Mouse (Mus musculus): Measurements from ENCODE around the gene Clca1. TPM values are rescaled to one million over a fixed set of nuclear protein-coding genes. Genes with fewer than 3 reads are reported as not detected.

Clca1 gene
- polyA plus RNA-seq, 1 experiment from 2014 or later: not detected

DNA sequence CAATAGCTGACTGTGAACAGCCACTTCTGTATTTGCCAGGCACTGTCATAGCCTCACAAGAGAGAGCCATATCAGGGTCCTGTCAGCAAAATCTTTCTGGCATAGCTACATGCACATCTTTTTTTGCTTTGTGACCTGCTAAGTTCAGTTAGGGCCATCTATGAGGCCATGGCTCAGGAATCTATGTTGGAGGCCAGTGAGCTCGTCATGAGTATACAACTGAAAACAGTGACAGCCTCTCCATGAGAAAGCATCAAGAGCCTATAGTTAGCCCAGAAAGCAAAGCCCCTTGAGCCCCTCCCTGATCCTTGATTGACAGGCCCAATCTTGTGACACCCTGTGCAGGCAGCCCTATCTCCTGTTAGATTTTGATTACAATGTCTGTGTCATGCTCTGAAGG is 56.5 kb downstream of the Clca1 start:
- Histone ChIP-seq H3K36me3 (ENCODE audit: control insufficient read depth, insufficient read depth, low read length) (no peaks in the 10 kb centered on the region), H3K4me2 (replicated peaks; ENCODE audit: low read depth, low read length) (no peak overlapping the region), H3K4me1 (replicated peaks; ENCODE audit: control insufficient read depth, insufficient read depth, low read length) (no peaks in the 10 kb centered on the region), H3K4me3 (ENCODE audit: low read depth, low read length) (no peak overlapping the region), H3K9ac (ENCODE audit: low read depth, low read length) (no peak overlapping the region), H3K9me3 (ENCODE audit: control insufficient read depth, low read length) (no peaks in the 10 kb centered on the region), H3K27me3 (ENCODE audit: control insufficient read depth, insufficient read depth, low read length) (no peaks in the 10 kb centered on the region), H3K27ac (ENCODE audit: low read depth, low read length) (no peak overlapping the region)
- ATAC-seq (ENCODE audit: low FRiP score) (no peak), DNase-seq (ENCODE audit: low spot score) (no peak)
- WGBS: 69% methylated on average over 1 of the region's 1 CpGs

DNA sequence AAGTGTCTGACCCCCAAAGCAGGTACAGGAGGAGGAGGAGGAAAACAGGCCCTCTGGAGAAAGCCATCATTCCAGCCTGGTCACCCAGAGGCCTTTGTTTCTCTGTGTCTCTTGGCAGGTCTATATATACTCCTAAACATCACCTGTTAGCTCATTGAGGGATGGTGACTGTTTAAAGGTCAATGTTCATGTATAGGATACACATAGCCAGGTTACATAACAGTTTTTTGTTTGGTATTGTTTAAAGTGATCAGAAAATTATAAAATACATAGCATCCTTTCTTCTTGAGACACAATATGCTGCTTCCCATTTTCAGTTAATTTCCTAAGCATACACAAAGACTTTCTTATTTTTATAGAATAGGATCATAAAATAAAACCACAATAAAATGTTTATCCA is 57.6 kb downstream of the Clca1 start, which contains the start of gene Clca4a:
Clca4a (minus strand) TSS at position 101 of the 400 bp plus-strand sequence.
- Histone ChIP-seq H3K9me3 (ENCODE audit: control insufficient read depth, low read length) (no peaks in the 10 kb centered on the region), H3K4me2 (replicated peaks; ENCODE audit: low read depth, low read length) (no peak within 1 kb of the TSS), H3K27me3 (ENCODE audit: control insufficient read depth, insufficient read depth, low read length) (no peaks in the 10 kb centered on the region), H3K4me1 (replicated peaks; ENCODE audit: control insufficient read depth, insufficient read depth, low read length) (no peaks in the 10 kb centered on the region), H3K36me3 (ENCODE audit: control insufficient read depth, insufficient read depth, low read length) (no peaks in the 10 kb centered on the region), H3K9ac (ENCODE audit: low read depth, low read length) (no peak within 1 kb of the TSS), H3K4me3 (ENCODE audit: low read depth, low read length) (no peak within 1 kb of the TSS), H3K27ac (ENCODE audit: low read depth, low read length) (no peak within 1 kb of the TSS)
- ATAC-seq (ENCODE audit: low FRiP score) (no peak), DNase-seq (ENCODE audit: low spot score) (no peak)

DNA sequence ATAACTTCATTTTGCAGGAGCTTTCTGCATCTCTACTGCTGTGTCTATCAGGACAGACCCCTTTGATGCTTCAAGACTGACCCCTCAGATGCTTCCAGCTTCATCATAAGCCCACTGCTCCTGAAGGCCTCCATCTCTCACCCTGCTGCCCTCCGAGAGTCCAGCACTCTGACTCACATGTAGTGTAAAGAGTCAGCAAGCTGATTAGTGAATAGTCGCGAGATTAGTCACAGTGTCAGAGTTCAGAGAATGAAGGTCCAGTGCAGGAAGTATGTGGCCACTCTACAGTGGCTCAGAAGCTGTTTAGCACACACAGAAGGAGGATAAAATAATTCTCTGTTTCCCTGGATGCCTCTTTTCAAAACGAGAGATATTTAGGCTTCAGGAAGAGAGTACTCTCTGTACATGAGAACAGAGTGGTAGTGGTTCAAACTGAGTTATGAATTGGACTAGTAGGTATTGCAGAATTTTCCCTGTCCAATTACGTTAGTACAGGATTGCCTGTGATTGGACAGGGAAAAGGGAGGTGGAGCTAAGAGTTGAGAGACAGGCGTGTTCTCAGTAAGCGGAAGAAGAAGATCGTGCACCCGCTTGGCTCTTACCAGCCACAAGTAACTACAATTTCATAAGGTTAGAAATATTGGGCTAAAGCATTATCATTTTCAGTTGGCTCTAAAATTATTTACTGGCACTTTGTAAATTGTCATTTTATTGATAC is 60.9 kb downstream of the Clca1 start:
- DNase-seq (ENCODE audit: low spot score) (no peak), ATAC-seq (ENCODE audit: low FRiP score) (no peak)
- H3K4me2 ChIP-seq (replicated peaks; ENCODE audit: low read depth, low read length): no peak overlapping the region
- H3K36me3 ChIP-seq (ENCODE audit: control insufficient read depth, insufficient read depth, low read length): no peaks in the 10 kb centered on the region
- WGBS: 77% methylated on average over 9 of the region's 9 CpGs
- H3K27me3 ChIP-seq (ENCODE audit: control insufficient read depth, insufficient read depth, low read length): no peaks in the 10 kb centered on the region
- H3K4me3 ChIP-seq (ENCODE audit: low read depth, low read length): no peak overlapping the region
- H3K9ac ChIP-seq (ENCODE audit: low read depth, low read length): no peak overlapping the region
- H3K9me3 ChIP-seq (ENCODE audit: control insufficient read depth, low read length): no peaks in the 10 kb centered on the region
- H3K27ac ChIP-seq (ENCODE audit: low read depth, low read length): no peak overlapping the region
- H3K4me1 ChIP-seq (replicated peaks; ENCODE audit: control insufficient read depth, insufficient read depth, low read length): no peaks in the 10 kb centered on the region

- no peaks in the 10 kb centered on the region for H3K36me3 ChIP-seq (ENCODE audit: control insufficient read depth, insufficient read depth, low read length)
- DNase-seq (ENCODE audit: low spot score) (no peak), ATAC-seq (ENCODE audit: low FRiP score) (no peak)
- H3K4me1 ChIP-seq (replicated peaks; ENCODE audit: control insufficient read depth, insufficient read depth, low read length): no peaks in the 10 kb centered on the region
- H3K9ac ChIP-seq (ENCODE audit: low read depth, low read length): no peak overlapping the region
- H3K4me2 ChIP-seq (replicated peaks; ENCODE audit: low read depth, low read length): no peak overlapping the region
- no peak overlapping the region for H3K27ac ChIP-seq (ENCODE audit: low read depth, low read length)
- H3K9me3 ChIP-seq (ENCODE audit: control insufficient read depth, low read length): no peaks in the 10 kb centered on the region
- no peaks in the 10 kb centered on the region for H3K27me3 ChIP-seq (ENCODE audit: control insufficient read depth, insufficient read depth, low read length)
- WGBS: 83% methylated on average over 1 of the region's 1 CpGs
- no peak overlapping the region for H3K4me3 ChIP-seq (ENCODE audit: low read depth, low read length)
Measured at GRCm38 (mm10) chr3:144969755-144970154, 62.8 kb downstream of the Clca1 start.

GRCm38 (mm10) chr3:144966074-144966473 is 66.5 kb downstream of the Clca1 start:
- ATAC-seq (ENCODE audit: low FRiP score) (no peak), DNase-seq (ENCODE audit: low spot score) (no peak)
- Histone ChIP-seq H3K9me3 (ENCODE audit: control insufficient read depth, low read length) (no peaks in the 10 kb centered on the region), H3K27me3 (ENCODE audit: control insufficient read depth, insufficient read depth, low read length) (no peaks in the 10 kb centered on the region), H3K9ac (ENCODE audit: low read depth, low read length) (no peak overlapping the region), H3K27ac (ENCODE audit: low read depth, low read length) (no peak overlapping the region), H3K4me2 (replicated peaks; ENCODE audit: low read depth, low read length) (no peak overlapping the region), H3K4me1 (replicated peaks; ENCODE audit: control insufficient read depth, insufficient read depth, low read length) (no peaks in the 10 kb centered on the region), H3K36me3 (ENCODE audit: control insufficient read depth, insufficient read depth, low read length) (no peaks in the 10 kb centered on the region), H3K4me3 (ENCODE audit: low read depth, low read length) (no peak overlapping the region)
- 74% methylated on average over 4 of the region's 4 CpGs for WGBS

Other genes starting within 250 kb of the Clca1 start
- 0.29 TPM in 1 of 2 replicates, not detected in the other for gene Clca3a2, start 213.3 kb downstream of the Clca1 start, polyA plus RNA-seq (2014; fragmentation: Nextera tagmentation; extraction: Ambion mirVana)
- not detected in 2 replicates for gene Clca3b, start 183.4 kb downstream of the Clca1 start, polyA plus RNA-seq (2014; fragmentation: Nextera tagmentation; extraction: Ambion mirVana)
- not detected in 2 replicates for gene Clca4b, start 100.2 kb downstream of the Clca1 start, polyA plus RNA-seq (2014; fragmentation: Nextera tagmentation; extraction: Ambion mirVana)
- gene Clca4a, start 57.7 kb downstream of the Clca1 start, polyA plus RNA-seq (2014; fragmentation: Nextera tagmentation; extraction: Ambion mirVana): 0.08 TPM in 1 of 2 replicates, not detected in the other
- 0.20 and 1.0 TPM in 2 replicates for gene Clca2, start 66.7 kb upstream of the Clca1 start, polyA plus RNA-seq (2014; fragmentation: Nextera tagmentation; extraction: Ambion mirVana)
- gene Odf2l, start 85.8 kb upstream of the Clca1 start, polyA plus RNA-seq (2014; fragmentation: Nextera tagmentation; extraction: Ambion mirVana): 27.6 and 28.2 TPM in 2 replicates